In genomic region chr14:33250215-33250939, GRCm38 (mm10) we compare ENCODE assay signal across 8 mouse cellular contexts. TPM values are rescaled to one million over a fixed set of nuclear protein-coding genes. Genes with fewer than 3 reads are reported as not detected.
DNase-seq lines count a peak whose midpoint lies in the region; ATAC-seq and TF ChIP-seq lines count a peak whose summit lies in the region.

No protein-coding gene starts in this region.

- peak overlapping the region; percentile 69 for H3K27ac ChIP-seq in embryonic fibroblast, embryonic 13.5 days (ENCODE audit: insufficient read depth, low read length)
- no peak overlapping the region for H3K27ac ChIP-seq in heart, embryonic 16.5 days (ENCODE audit: low read length)
- H3K27ac ChIP-seq in stomach, postnatal 0 days (replicated peaks): no peak overlapping the region

- peak overlapping the region; percentile 53 for H3K9ac ChIP-seq in heart, embryonic 16.5 days (ENCODE audit: low read length)
- H3K9ac ChIP-seq in stomach, postnatal 0 days (ENCODE audit: low read length): peak overlapping the region; percentile 47; the same call in 1 of the 2 replicates

- no peaks in the 10 kb centered on the region for H3K9me3 ChIP-seq in E14TG2a.4 (ENCODE audit: low read length)
- H3K9me3 ChIP-seq in heart, embryonic 16.5 days (replicated peaks; ENCODE audit: control insufficient read depth, low read length): no peaks in the 10 kb centered on the region
- H3K9me3 ChIP-seq in megakaryocyte, embryonic 14.5 days: no peaks in the 10 kb centered on the region
- H3K9me3 ChIP-seq in stomach, postnatal 0 days (ENCODE audit: control insufficient read depth, low read length): no peaks in the 10 kb centered on the region

- H3K4me3 ChIP-seq in E14TG2a.4 (replicated peaks; ENCODE audit: low read length): peak overlapping the region; percentile 79
- H3K4me3 ChIP-seq in embryonic fibroblast, embryonic 13.5 days (ENCODE audit: insufficient read depth, low read length): peak overlapping the region; percentile 64
- H3K4me3 ChIP-seq in heart, embryonic 16.5 days (ENCODE audit: low read length): peak overlapping the region; percentile 39
- H3K4me3 ChIP-seq in megakaryocyte, embryonic 14.5 days (replicated peaks): peak overlapping the region; percentile 85
- H3K4me3 ChIP-seq in stomach, postnatal 0 days (ENCODE audit: low read depth, low read length): peak overlapping the region; percentile 32

- H3K4me2 ChIP-seq in heart, embryonic 16.5 days (ENCODE audit: low read depth, low read length): peak overlapping the region; percentile 59
- H3K4me2 ChIP-seq in stomach, postnatal 0 days (replicated peaks; ENCODE audit: low read depth): peak overlapping the region; percentile 60

- H3K27me3 ChIP-seq in E14TG2a.4 (ENCODE audit: insufficient read depth, low read length): peaks cover 19% of the 10 kb centered on the region
- H3K27me3 ChIP-seq in heart, embryonic 16.5 days (ENCODE audit: control insufficient read depth, insufficient read depth, low read length): peaks cover 4% of the 10 kb centered on the region; the same call in 1 of the 2 replicates
- H3K27me3 ChIP-seq in megakaryocyte, embryonic 14.5 days (replicated peaks): peaks cover 62% of the 10 kb centered on the region
- H3K27me3 ChIP-seq in stomach, postnatal 0 days (ENCODE audit: control insufficient read depth, insufficient read depth, low read length): no peaks in the 10 kb centered on the region

- H3K4me1 ChIP-seq in E14TG2a.4 (replicated peaks; ENCODE audit: low read depth, low read length): peaks cover 40% of the 10 kb centered on the region
- H3K4me1 ChIP-seq in embryonic fibroblast, embryonic 13.5 days (ENCODE audit: control insufficient read depth, insufficient read depth, low read length): 0 out of 2 replicates have a peak, but pooled peaks cover 4% of the 10 kb centered on the region
- H3K4me1 ChIP-seq in heart, embryonic 16.5 days (ENCODE audit: control insufficient read depth, insufficient read depth, low read length): peaks cover 10% of the 10 kb centered on the region
- H3K4me1 ChIP-seq in megakaryocyte, embryonic 14.5 days: peaks cover 80% of the 10 kb centered on the region
- H3K4me1 ChIP-seq in stomach, postnatal 0 days (replicated peaks; ENCODE audit: control insufficient read depth, insufficient read depth): peaks cover 4% of the 10 kb centered on the region; the same call in 1 of the 2 replicates

- TF ChIP-seq POLR2A in embryonic fibroblast, embryonic 13.5 days (IDR thresholded peaks at IDR 0.05; ENCODE audit: low read depth, low read length): peak; percentile 42

- peak; percentile 41 for DNase-seq in adrenal gland, postnatal 14 days
- DNase-seq in kidney, postnatal 25 days: peak; percentile 54 to 66
- DNase-seq in stomach, postnatal 0 days (ENCODE audit: low spot score): peak; percentile 63
- no peak for DNase-seq in layer of hippocampus, adult 11-12 months (ENCODE audit: low spot score)

- no peak for TF ChIP-seq EP300 in stomach, postnatal 0 days (optimal IDR thresholded peaks at IDR 0.05)

- 2% methylated on average over 30 of the region's 30 CpGs for WGBS in heart, embryonic 16.5 days
- 3% methylated on average over 30 of the region's 30 CpGs for WGBS in stomach, postnatal 0 days

- TF ChIP-seq CTCF in E14TG2a.4 (conservative IDR thresholded peaks at IDR 0.05; ENCODE audit: low read length): no peak
- TF ChIP-seq CTCF in embryonic fibroblast, embryonic 13.5 days (IDR thresholded peaks at IDR 0.05; ENCODE audit: borderline replicate concordance, insufficient read depth, low read length): no peak
- TF ChIP-seq CTCF in stomach, postnatal 0 days (IDR thresholded peaks at IDR 0.05; ENCODE audit: low read depth): 0 out of 2 replicates have a peak, but pooled peaks have one; percentile 11

- peak; percentile 33 for ATAC-seq in heart, embryonic 16.5 days (replicated peaks; ENCODE audit: extremely low read depth, insufficient read depth, low FRiP score)
- peak; percentile 77 for ATAC-seq in stomach, postnatal 0 days (ENCODE audit: low FRiP score, low TSS enrichment)

- no peaks in the 10 kb centered on the region for H3K36me3 ChIP-seq in E14TG2a.4 (ENCODE audit: insufficient read depth, low read length)
- no peaks in the 10 kb centered on the region for H3K36me3 ChIP-seq in heart, embryonic 16.5 days (ENCODE audit: control insufficient read depth, insufficient read depth)
- H3K36me3 ChIP-seq in megakaryocyte, embryonic 14.5 days (replicated peaks; ENCODE audit: low read length): no peaks in the 10 kb centered on the region
- no peaks in the 10 kb centered on the region for H3K36me3 ChIP-seq in stomach, postnatal 0 days (ENCODE audit: control insufficient read depth, insufficient read depth, low read length)

RNA-seq across cellular contexts. Expression of gene Arhgap22, which starts 36.6 kb away (rescaled TPM):
- 6.0 and 7.2 TPM in 2 replicates for total RNA-seq in adrenal gland, postnatal 14 days (2021)
- polyA plus RNA-seq in embryonic fibroblast, embryonic 13.5 days (2011; ENCODE audit: insufficient read length, low read depth, missing spikeins): 9.0 and 15.1 TPM in 2 replicates
- 1.4 and 2.8 TPM in 2 replicates for polyA plus RNA-seq in heart, embryonic 16.5 days (2015; fragmentation: Nextera tagmentation; extraction: Ambion mirVana)
- 1.5 and 6.5 TPM in 2 replicates for polyA plus RNA-seq in megakaryocyte, embryonic 14.5 days (2012; ENCODE audit: insufficient read depth, low replicate concordance)
- 6.5 TPM in 2 replicates for polyA plus RNA-seq in stomach, postnatal 0 days (2015; fragmentation: Nextera tagmentation; extraction: Ambion mirVana)

Comparison
In these comparisons a context has a peak if more than half of its experiments do, and no peak if none do; other contexts are left out.
1. H3K4me3 ChIP-seq: peak in every context shown above with its lines; median percentile 85 in megakaryocyte, embryonic 14.5 days; 79 in E14TG2a.4; 64 in embryonic fibroblast, embryonic 13.5 days; 39 in heart, embryonic 16.5 days; 32 in stomach, postnatal 0 days.